Mouse (Mus musculus): ENCODE data around the gene Tmem88. TPM values are rescaled to one million over a fixed set of nuclear protein-coding genes. Genes with fewer than 3 reads are reported as not detected.
A peak's percentile ranks its signal among the peaks of the same experiment; 100 is the strongest.

Gene Tmem88
- total RNA-seq, 2 experiments from 2014 or later: 37.4 to 39.6 TPM

DNA sequence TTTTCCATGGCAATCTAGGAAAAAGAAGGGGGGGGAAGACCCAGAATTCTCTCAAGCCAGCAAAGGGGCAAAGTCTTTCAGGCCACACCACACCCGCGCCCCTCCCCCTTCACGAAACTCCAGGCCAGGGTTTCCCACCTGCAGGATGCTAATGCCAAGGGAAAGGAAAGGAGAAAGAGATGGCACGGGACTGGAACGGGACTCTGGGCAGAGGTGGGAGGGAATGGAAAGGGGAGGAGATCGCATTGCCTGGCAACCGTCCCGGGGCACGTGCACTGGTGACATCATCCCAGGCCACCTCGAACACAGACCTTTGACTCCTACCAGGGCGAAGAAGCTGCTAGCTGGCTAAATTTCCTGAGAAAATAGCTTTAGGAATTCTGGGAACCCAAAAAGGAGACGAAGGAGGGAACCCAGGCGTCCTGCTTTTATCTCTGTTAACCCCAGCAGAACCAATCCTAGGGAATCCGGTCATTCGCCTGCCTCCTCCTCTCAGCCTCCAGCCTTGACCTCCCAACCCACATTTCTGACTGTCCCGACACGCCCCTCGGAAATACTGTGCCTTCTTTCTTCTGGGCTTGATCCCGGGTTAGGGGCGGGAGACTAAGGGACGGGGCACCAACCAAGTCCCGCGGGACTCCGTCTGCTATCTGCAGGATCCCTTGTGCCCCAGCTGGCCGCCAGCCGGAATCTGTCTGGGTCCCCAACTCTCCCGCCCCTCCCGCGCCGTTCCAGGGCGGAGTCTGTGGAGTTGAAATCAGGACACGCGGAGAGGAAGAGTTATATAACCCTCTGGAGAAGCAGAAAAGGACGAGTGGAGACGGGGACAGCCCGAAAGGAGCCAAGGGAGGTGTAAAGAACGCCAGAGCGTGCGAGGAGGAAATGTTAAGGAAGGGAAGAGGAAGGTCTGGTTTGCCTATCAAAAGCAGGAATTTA is 19.7 kb upstream of the Tmem88 start:
- intact Hi-C loops (cut with DNase I): loop anchor here (1.0 to 10.0 kb wide), 3 partner anchors 7 to 323 kb away; partner anchors contain the start of genes Per1 and Tmem88

GRCm38 (mm10) chr11:69416921-69417448 is 19.0 kb upstream of the Tmem88 start:
- intact Hi-C loops (cut with DNase I): loop anchor here (10.0 kb wide), 1 partner anchor 322 kb away; the partner anchor contains the start of gene Per1
- DNase-seq: no peak

More for the DNA sequence above, 19.7 kb upstream of the Tmem88 start:
- peak; percentile 94 to 96 for DNase-seq

DNA sequence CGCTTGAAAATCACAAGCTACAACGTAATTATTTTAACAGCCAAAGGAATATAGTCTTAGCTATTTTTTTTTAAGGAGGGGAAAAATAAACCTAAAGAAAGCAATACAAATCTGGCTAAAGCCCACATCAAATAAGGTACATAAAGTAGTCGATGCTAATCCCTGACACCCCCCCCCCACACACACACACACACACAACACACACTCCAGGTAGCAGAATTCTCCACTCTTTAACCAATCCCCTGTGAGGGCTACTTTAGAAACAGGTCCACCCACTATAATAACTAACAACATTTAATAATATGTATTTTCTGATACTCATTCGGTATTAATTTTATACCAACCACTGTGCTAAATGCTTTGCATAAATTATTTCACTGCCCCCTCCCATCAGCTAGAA is 18.5 kb upstream of the Tmem88 start:
- DNase-seq: no peak
- intact Hi-C loops (cut with DNase I): loop anchor here (10.0 kb wide), 1 partner anchor 322 kb away; the partner anchor contains the start of gene Per1

GRCm38 (mm10) chr11:69415668-69416451 is 17.8 kb upstream of the Tmem88 start:
- intact Hi-C loops (cut with DNase I): loop anchor here (10.0 kb wide), 1 partner anchor 321 kb away; the partner anchor contains the start of gene Per1
- peak; percentile 67 to 68 for DNase-seq

DNA sequence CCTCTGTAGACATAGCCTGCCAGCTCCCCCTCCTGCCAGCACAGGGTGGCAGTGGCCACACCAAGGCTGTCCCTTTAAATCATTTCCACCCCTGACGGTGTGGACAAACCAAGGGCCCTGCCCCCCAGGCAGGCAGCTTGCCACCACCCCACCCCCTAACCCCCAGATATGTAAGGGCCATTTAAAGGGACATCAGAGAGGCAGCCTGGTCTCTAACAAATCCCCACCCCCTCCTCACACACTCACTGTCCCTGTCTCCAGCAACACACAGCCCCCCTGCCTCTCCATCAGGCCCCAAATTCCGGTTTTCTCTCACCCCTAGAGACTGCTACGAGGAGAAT is 17.3 kb upstream of the Tmem88 start:
- intact Hi-C loops (cut with DNase I): loop anchor here (10.0 kb wide), 1 partner anchor 320 kb away; the partner anchor contains the start of gene Per1
- DNase-seq: peak; percentile 76 to 80

DNA sequence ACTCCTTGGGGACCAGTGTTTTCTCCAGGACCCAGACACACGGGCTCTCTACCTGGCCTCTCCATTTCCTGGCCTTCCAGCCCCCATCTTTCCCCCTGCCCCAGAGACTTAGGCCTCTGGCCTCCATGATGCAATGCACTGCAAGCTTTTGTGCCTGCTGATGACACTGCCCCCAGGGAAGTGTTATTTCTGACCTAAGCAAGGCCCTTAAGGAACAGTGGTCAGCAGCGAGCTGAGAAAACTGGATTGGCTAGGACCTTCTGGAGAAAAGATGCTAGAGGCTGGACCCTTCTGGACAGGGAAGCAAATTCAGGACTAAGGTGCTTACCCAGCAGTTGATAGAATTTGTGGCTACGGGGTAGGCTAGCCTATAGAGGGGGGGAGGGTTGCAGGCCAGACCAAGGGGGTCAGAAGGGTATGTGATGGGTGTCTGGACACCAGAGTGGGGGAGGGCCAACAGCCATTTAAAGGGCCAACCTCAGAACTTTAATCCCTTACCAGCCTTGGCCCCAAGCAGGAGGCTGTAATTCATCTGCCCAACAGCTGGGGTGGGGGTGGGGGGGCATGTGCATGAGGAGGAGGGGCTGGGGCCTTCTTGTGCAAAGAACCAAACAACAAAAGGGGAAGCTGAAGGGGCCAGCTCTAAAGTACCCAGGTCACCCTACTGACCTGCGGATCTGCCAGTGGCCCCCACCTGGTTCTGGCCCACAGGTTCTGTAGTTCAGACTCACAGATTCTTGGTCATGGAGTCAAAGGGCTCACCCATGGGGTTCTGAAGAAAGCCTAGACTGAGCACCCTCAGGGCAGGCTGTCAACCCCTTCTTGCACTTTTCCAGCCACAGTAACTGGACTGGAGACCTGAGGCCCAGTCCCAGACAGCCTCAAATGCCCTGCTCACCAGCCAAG is 16.6 kb upstream of the Tmem88 start:
- no peak for DNase-seq
- intact Hi-C loops (cut with DNase I): loop anchor here (10.0 kb wide), 1 partner anchor 320 kb away; the partner anchor contains the start of gene Per1

- no peak for DNase-seq
- intact Hi-C loops (cut with DNase I): loop anchor here (10.0 kb wide), 1 partner anchor 319 kb away; the partner anchor contains the start of gene Per1
These were observed 15.5 kb upstream of the Tmem88 start, which contains the start of gene Kdm6b for GRCm38 (mm10) chr11:69413221-69414181. Gene Kdm6b, minus strand, starts transcription at chr11:69413675.

GRCm38 (mm10) chr11:69412548-69412947 is 14.5 kb upstream of the Tmem88 start:
- no peak for DNase-seq
- intact Hi-C loops (cut with DNase I): loop anchor here (10.0 kb wide), 1 partner anchor 318 kb away; the partner anchor contains the start of gene Per1

DNA sequence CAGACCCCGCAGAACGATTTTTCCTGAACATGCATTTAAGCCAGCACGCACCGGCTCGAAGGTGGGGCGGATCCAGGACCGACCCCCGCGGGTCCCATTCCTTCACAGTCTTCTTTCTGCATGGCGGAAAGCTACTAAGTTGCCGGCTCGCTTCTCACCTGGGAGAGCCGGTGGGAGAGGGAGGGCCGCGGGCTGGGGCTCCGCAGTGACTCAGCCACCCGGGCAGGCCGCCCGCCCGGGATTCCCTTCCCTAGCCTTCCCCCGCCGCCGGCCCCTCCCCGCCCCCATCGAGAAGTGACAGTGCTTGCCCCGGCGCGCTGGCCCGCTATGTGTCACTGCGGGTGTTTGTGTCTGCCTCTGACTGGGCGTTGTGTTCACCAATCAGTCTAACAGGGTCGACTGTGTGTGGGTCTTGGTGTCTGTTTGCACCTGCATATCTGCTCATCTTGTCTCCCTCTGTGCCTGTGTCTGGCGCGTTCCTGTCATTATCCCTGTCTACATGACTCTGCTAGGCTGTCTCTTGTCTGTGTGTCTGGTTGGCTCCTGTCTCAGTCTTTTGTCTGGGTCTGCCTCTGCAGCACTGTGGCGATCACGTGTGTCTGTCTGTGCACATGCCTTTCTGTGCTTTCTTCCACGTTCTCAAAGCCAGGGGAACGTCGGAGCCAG is 13.6 kb upstream of the Tmem88 start:
- intact Hi-C loops (cut with DNase I): loop anchor here (2.0 to 10.0 kb wide), 2 partner anchors 15 to 317 kb away; partner anchors contain the start of gene Per1

DNA sequence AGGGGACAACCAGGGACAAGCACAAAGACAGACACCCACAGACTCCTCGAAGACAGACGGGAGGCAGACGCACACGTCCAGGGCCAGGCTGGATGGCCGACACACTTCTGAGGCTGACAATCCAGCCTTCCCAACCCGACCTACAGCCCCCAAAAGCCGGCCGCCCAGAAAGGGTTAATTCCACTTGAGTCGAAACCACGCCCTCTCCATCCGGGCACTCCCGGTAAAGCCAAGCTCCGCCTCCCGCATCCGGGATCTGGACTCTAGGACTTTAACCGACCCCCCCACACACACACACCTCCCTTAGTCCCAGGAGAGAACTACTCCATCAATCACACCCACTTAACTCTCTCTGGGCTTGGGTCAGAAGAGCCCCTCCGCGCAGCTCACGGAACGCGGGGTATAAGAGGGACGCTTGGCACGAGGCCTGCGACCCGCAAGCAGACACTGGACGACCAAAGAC is 13.1 kb upstream of the Tmem88 start:
- peak; percentile 93 to 97 for DNase-seq
- intact Hi-C loops (cut with DNase I): loop anchor here (2.0 to 10.0 kb wide), 2 partner anchors 14 to 316 kb away; partner anchors contain the start of gene Per1

More for the DNA sequence above, 13.6 kb upstream of the Tmem88 start:
- peak; percentile 87 to 88 for DNase-seq

DNA sequence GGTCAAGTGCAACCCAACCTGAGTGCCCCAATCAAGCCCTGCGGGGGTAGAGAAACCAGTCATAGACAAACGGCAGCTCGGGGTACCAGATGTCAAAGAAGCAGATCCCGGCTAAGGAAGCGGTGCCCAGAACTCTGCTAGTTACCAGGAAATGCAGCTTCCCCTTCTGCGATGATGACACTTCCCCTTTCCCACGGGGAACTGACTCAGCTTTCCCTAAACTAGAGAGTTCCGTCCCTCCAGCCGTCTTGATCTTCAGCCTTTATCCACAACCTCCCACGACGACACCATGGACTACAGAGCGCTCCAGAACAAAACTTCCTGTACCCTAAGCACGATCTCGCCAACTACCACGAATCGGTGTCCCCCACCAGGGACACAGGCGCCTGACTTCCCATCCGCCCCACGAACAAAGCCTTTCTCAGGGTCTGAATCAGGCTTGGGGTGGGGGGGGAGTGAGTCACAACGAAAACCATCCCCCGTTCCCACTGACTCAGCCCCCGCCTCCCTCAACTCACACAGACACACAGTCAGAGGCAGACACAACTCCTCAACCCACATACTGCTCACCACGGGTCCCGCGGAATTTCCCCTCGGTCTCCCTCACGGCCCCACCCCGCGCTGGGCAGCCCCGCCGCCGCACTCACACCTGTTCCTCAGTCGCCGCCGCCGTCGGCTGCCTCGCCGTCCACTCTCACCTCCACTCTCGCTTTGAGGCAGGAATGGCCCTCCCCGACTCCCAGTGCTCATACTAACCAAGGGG is 12.5 kb upstream of the Tmem88 start:
- intact Hi-C loops (cut with DNase I): loop anchor here (1.0 to 10.0 kb wide), 3 partner anchors 8 to 316 kb away; partner anchors contain the start of gene Per1
- peak; percentile 64 to 66 for DNase-seq

DNA sequence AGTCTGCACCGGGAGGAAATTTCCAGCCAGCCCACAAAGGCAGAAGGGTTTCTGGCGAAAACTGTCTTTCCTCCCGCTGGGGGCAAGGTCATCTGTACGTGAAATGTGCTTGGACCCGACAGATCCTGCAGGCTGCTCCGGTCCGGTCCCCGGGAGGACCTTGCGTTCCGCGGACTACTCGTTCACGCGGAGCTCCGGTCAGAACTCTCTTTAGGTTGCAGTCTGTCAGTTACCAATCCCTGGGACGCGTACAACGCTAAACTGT is 11.9 kb upstream of the Tmem88 start:
- no peak for DNase-seq
- intact Hi-C loops (cut with DNase I): loop anchor here (1.0 to 10.0 kb wide), 3 partner anchors 8 to 315 kb away; partner anchors contain the start of gene Per1

DNA sequence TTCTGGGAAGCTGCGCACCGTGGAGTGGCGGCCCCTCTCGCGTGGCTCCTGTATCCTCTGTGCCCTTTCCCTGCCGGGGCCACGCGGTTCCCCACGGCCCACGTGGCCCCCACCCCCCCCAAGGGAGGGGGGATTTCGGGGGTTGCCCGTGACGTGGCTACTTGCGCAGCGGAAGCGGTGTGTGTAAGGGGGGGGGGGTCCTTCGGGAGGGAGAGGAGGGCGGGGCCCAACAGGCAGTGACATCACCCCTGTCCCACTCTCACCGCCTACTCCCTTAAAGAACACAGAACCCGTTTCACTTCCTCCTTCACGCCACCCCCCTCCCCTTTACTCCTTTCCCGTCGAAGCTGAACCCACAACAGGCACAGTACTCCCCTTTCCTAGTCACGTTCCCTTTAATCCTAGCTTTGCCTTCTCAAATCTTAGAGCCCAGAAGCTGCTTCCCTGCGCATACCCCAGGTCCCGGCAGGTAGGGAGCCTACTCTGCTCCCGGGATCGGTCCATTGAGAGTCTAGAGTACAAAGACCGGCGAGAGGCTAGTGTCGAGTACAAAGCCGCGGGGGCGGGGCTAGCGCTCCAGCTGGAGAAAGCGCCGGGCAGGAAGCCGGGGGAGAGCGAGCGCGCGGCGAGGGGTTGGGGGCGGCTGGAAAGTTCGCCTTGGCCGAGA is 11.5 kb upstream of the Tmem88 start:
- intact Hi-C loops (cut with DNase I): loop anchor here (1.0 to 10.0 kb wide), 3 partner anchors 9 to 315 kb away; partner anchors contain the start of gene Per1
- peak; percentile 86 to 90 for DNase-seq

- intact Hi-C loops (cut with DNase I): no loop called here
These were observed 10.7 kb upstream of the Tmem88 start for GRCm38 (mm10) chr11:69408541-69409377.

DNA sequence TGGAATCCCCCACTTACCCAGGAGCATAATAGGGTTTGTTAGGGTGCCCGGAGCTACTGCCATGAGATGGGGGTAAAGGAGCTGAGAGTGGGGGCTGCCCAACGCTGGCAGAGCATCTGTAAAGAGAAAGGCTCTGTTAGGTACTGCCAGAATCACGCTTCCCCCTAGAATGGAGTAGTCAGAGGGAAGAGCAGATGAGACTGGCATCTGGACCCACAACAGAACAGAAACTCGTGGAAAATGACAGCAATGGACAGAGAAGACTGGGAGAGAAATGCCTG is 9.6 kb upstream of the Tmem88 start:
- DNase-seq: no peak
- intact Hi-C loops (cut with DNase I): loop anchor here (2.0 kb wide), 1 partner anchor 15 kb away; no protein-coding TSS in a partner anchor

More at GRCm38 (mm10) chr11:69408541-69409377, 10.7 kb upstream of the Tmem88 start:
- DNase-seq: peak; percentile 75 to 80

All from heart, postnatal 14 days (tissue).